Mouse (Mus musculus): ENCODE data around the gene Tas2r110.

Gene Tas2r110

GRCm38 (mm10) chr6:132867708-132868107 lies at the start of gene Tas2r110:
TSS of gene Tas2r110 (plus strand) at chr6:132868008.
- DNase-seq (ENCODE audit: low spot score), result no peak

- no peak for DNase-seq (ENCODE audit: low spot score)
Measured at GRCm38 (mm10) chr6:132846842-132847241, 21.0 kb upstream of the Tas2r110 start, which contains the start of gene Tas2r123. TSS of gene Tas2r123 (plus strand) at chr6:132847142.

- no peak for DNase-seq (ENCODE audit: low spot score)
Measured at GRCm38 (mm10) chr6:132855138-132855537, 12.7 kb upstream of the Tas2r110 start, which contains the start of gene Tas2r116. TSS of gene Tas2r116 (plus strand) at chr6:132855438.

- no peak for DNase-seq (ENCODE audit: low spot score)
Measured at GRCm38 (mm10) chr6:132892711-132893110, 24.9 kb downstream of the Tas2r110 start, which contains the start of gene Tas2r113. TSS of gene Tas2r113 (plus strand) at chr6:132893011.

- DNase-seq (ENCODE audit: low spot score), result no peak
Measured at GRCm38 (mm10) chr6:132909351-132909750, 41.5 kb downstream of the Tas2r110 start, which contains the start of gene Tas2r125. TSS of gene Tas2r125 (plus strand) at chr6:132909651.

Measured in ovary, adult 18-20 months (tissue).